Mouse (Mus musculus) heart, embryonic 11.5 days (tissue): ENCODE results near the gene Ttyh3. TPM values are rescaled to one million over a fixed set of nuclear protein-coding genes. Genes with fewer than 3 reads are reported as not detected.
"Not testable (repeated sequence)": the region's sequence is repeated elsewhere in the genome, so short reads cannot be mapped to it uniquely, and the experiment has no call there.

Experiments used
- ATAC-seq: fragments of 200-750 bp; cut with Nextera tagmentation; replicated peaks from 2 replicates; pipeline ENCODE4 v1.8.0; 2017; ENCODE audit warnings: moderate library complexity; ENCODE audit not compliant: insufficient number of reproducible peaks, low FRiP score, low TSS enrichment
- H3K27ac ChIP-seq: fragments of 300-500 bp; sonication (generic); 2 replicates; pipeline ENCODE4 v1.5.1; 2014; ENCODE audit warnings: mild to moderate bottlenecking, low read depth, low read length
- H3K27me3 ChIP-seq: fragments of 300-500 bp; sonication (generic); 2 replicates; pipeline ENCODE4 v1.6.1; 2014; ENCODE audit warnings: mild to moderate bottlenecking, low read length, mixed read lengths; ENCODE audit not compliant: control insufficient read depth, insufficient read depth
- H3K36me3 ChIP-seq: fragments of 300-500 bp; sonication (generic); 2 replicates; pipeline ENCODE4 v1.6.1; 2014; ENCODE audit warnings: mild to moderate bottlenecking, low read length, moderate library complexity, mixed read lengths; ENCODE audit not compliant: control insufficient read depth, insufficient read depth
- H3K4me1 ChIP-seq: fragments of 300-500 bp; sonication (generic); 2 replicates; pipeline ENCODE4 v1.6.1; 2014; ENCODE audit warnings: low read length; ENCODE audit not compliant: control insufficient read depth, insufficient read depth
- H3K4me2 ChIP-seq: fragments of 300-500 bp; sonication (generic); 2 replicates; pipeline ENCODE4 v1.6.1; 2014; ENCODE audit warnings: mild to moderate bottlenecking, moderate library complexity
- H3K4me3 ChIP-seq: fragments of 300-500 bp; sonication (generic); 2 replicates; pipeline ENCODE4 v1.5.1; 2014; ENCODE audit warnings: low read depth, low read length
- H3K9ac ChIP-seq: fragments of 300-500 bp; sonication (generic); 2 replicates; pipeline ENCODE4 v1.6.1; 2014; ENCODE audit warnings: mild to moderate bottlenecking, low read depth, low read length, moderate library complexity
- H3K9me3 ChIP-seq: fragments of 300-500 bp; sonication (generic); replicated peaks from 2 replicates; pipeline ENCODE4 v1.6.1; 2016; ENCODE audit warnings: low read length; ENCODE audit not compliant: control insufficient read depth
- WGBS: fragments of 180-500 bp; shearing (Covaris S2); extraction: QIAGEN DNeasy Blood & Tissue Kit; methylation state at CpG from one replicate; pipeline ENCODE4 v1.1.7; 2014; ENCODE audit not compliant: insufficient replicate concordance; 5-methylcytosine and 5-hydroxymethylcytosine counted together
- polyA plus RNA-seq: library from polyadenylated mRNA; unstranded; fragments of >200 nt; fragmentation: Nextera tagmentation; extraction: Ambion mirVana; gene quantifications from 2 replicates; pipeline ENCODE4 v1.2.1, GENCODE M21; 2014

The Ttyh3 gene
- polyA plus RNA-seq, 1 experiment from 2014 or later: 26.7 TPM

GRCm38 (mm10) chr5:140675640-140676039 is 26.8 kb upstream of the Ttyh3 start:
- Histone ChIP-seq H3K9me3 (no peaks in the 10 kb centered on the region), H3K4me3 (no peak overlapping the region), H3K36me3 (peaks cover 3% of the 10 kb centered on the region; the same call in 1 of the 2 replicates), H3K4me1 (peaks cover 6% of the 10 kb centered on the region; the same call in 1 of the 2 replicates), H3K27ac (no peak overlapping the region), H3K4me2 (no peak overlapping the region), H3K9ac (no peak overlapping the region), H3K27me3 (no peaks in the 10 kb centered on the region)
- no peak for ATAC-seq
- WGBS: 84% methylated on average over 11 of the region's 11 CpGs

- H3K27ac ChIP-seq: no peak overlapping the region
- H3K27me3 ChIP-seq: no peaks in the 10 kb centered on the region
- peaks cover 3% of the 10 kb centered on the region; the same call in 1 of the 2 replicates for H3K36me3 ChIP-seq
- H3K9ac ChIP-seq: no peak overlapping the region
- 82% methylated on average over 11 of the region's 11 CpGs for WGBS
- no peaks in the 10 kb centered on the region for H3K9me3 ChIP-seq
- H3K4me3 ChIP-seq: no peak overlapping the region
- ATAC-seq: no peak
- H3K4me1 ChIP-seq: peaks cover 6% of the 10 kb centered on the region; the same call in 1 of the 2 replicates
- H3K4me2 ChIP-seq: no peak overlapping the region
Measured at GRCm38 (mm10) chr5:140675079-140675478, 26.2 kb upstream of the Ttyh3 start.

- H3K36me3 ChIP-seq: peaks cover 3% of the 10 kb centered on the region
- H3K4me2 ChIP-seq: no peak overlapping the region
- no peak for ATAC-seq
- H3K9ac ChIP-seq: no peak overlapping the region
- H3K4me1 ChIP-seq: peaks cover 6% of the 10 kb centered on the region; the same call in 1 of the 2 replicates
- peaks cover 3% of the 10 kb centered on the region for H3K9me3 ChIP-seq
- H3K27ac ChIP-seq: no peak overlapping the region
- H3K27me3 ChIP-seq: no peaks in the 10 kb centered on the region
- WGBS: 87% methylated on average over 17 of the region's 17 CpGs
- H3K4me3 ChIP-seq: no peak overlapping the region
Measured at GRCm38 (mm10) chr5:140674036-140674435, 25.2 kb upstream of the Ttyh3 start.

GRCm38 (mm10) chr5:140672603-140673002 is 23.8 kb upstream of the Ttyh3 start:
- not testable (repeated sequence) for H3K4me1 ChIP-seq, H3K27ac ChIP-seq, H3K9me3 ChIP-seq, H3K27me3 ChIP-seq, H3K36me3 ChIP-seq, ATAC-seq, H3K4me3 ChIP-seq, H3K9ac ChIP-seq, H3K4me2 ChIP-seq
- WGBS: 88% methylated on average over 6 of the region's 6 CpGs

- Histone ChIP-seq H3K9ac (peak overlapping the region; percentile 34; the same call in 1 of the 2 replicates), H3K9me3 (peaks cover 8% of the 10 kb centered on the region), H3K4me1 (peaks cover 6% of the 10 kb centered on the region; the same call in 1 of the 2 replicates), H3K27me3 (no peaks in the 10 kb centered on the region), H3K27ac (no peak overlapping the region), H3K36me3 (peaks cover 8% of the 10 kb centered on the region), H3K4me2 (no peak overlapping the region), H3K4me3 (no peak overlapping the region)
- WGBS: 79% methylated on average over 6 of the region's 6 CpGs
- ATAC-seq: no peak
Measured at GRCm38 (mm10) chr5:140672115-140672514, 23.3 kb upstream of the Ttyh3 start.

GRCm38 (mm10) chr5:140663621-140664180 is 14.9 kb upstream of the Ttyh3 start:
- no peak overlapping the region for H3K27ac ChIP-seq
- H3K4me2 ChIP-seq: no peak overlapping the region
- peaks cover 22% of the 10 kb centered on the region for H3K4me1 ChIP-seq
- 52% methylated on average over 7 of the region's 7 CpGs for WGBS
- H3K27me3 ChIP-seq: no peaks in the 10 kb centered on the region
- H3K36me3 ChIP-seq: peaks cover 2% of the 10 kb centered on the region
- peaks cover 2% of the 10 kb centered on the region for H3K9me3 ChIP-seq
- no peak overlapping the region for H3K9ac ChIP-seq
- ATAC-seq: no peak
- H3K4me3 ChIP-seq: no peak overlapping the region

GRCm38 (mm10) chr5:140662741-140663592 is 14.1 kb upstream of the Ttyh3 start:
- 52% methylated on average over 17 of the region's 17 CpGs for WGBS
- Histone ChIP-seq H3K27me3 (no peaks in the 10 kb centered on the region), H3K9me3 (no peaks in the 10 kb centered on the region), H3K4me2 (no peak overlapping the region; the same call in 1 of the 2 replicates), H3K27ac (no peak overlapping the region; the same call in 1 of the 2 replicates), H3K4me3 (no peak overlapping the region), H3K9ac (no peak overlapping the region), H3K4me1 (peaks cover 22% of the 10 kb centered on the region), H3K36me3 (no peaks in the 10 kb centered on the region)
- ATAC-seq: no peak

GRCm38 (mm10) chr5:140661875-140662643 is 13.2 kb upstream of the Ttyh3 start:
- H3K9me3 ChIP-seq: no peaks in the 10 kb centered on the region
- H3K9ac ChIP-seq: peak overlapping the region; percentile 35
- H3K27me3 ChIP-seq: no peaks in the 10 kb centered on the region
- ATAC-seq: no peak
- H3K27ac ChIP-seq: peak overlapping the region; percentile 62
- H3K4me2 ChIP-seq: peak overlapping the region; percentile 1
- WGBS: 47% methylated on average over 12 of the region's 12 CpGs
- no peak overlapping the region for H3K4me3 ChIP-seq
- peaks cover 22% of the 10 kb centered on the region for H3K4me1 ChIP-seq
- H3K36me3 ChIP-seq: no peaks in the 10 kb centered on the region
